Mouse (Mus musculus) liver, embryonic 13.5 days (tissue): ENCODE results near the gene Adipor2. TPM values are rescaled to one million over a fixed set of nuclear protein-coding genes. Genes with fewer than 3 reads are reported as not detected.

Experiments
- ATAC-seq: fragments of 200-750 bp; cut with Nextera tagmentation; 2 replicates; pipeline ENCODE4 v1.8.0; 2017; ENCODE audit warnings: low read depth, mild to moderate bottlenecking, moderate number of reproducible peaks, moderate library complexity
- DNase-seq: peaks from one replicate; pipeline ENCODE4 v3.0.0; 2022
- H3K27ac ChIP-seq: fragments of 300-500 bp; sonication (generic); 2 replicates; pipeline ENCODE4 v1.5.1; 2015; ENCODE audit warnings: moderate library complexity, mild to moderate bottlenecking, inconsistent platforms
- H3K27me3 ChIP-seq: fragments of 300-500 bp; sonication (generic); 2 replicates; pipeline ENCODE4 v1.6.1; 2015; ENCODE audit warnings: mild to moderate bottlenecking, inconsistent platforms
- H3K36me3 ChIP-seq: fragments of 300-500 bp; sonication (generic); 2 replicates; pipeline ENCODE4 v1.6.1; 2015; ENCODE audit warnings: mild to moderate bottlenecking, inconsistent platforms
- H3K4me1 ChIP-seq: fragments of 300-500 bp; sonication (generic); replicated peaks from 2 replicates; pipeline ENCODE4 v1.6.1; 2015; ENCODE audit warnings: inconsistent platforms
- H3K4me2 ChIP-seq: fragments of 300-500 bp; sonication (generic); 2 replicates; pipeline ENCODE4 v1.6.1; 2015; ENCODE audit warnings: inconsistent platforms, mild to moderate bottlenecking, moderate library complexity
- H3K4me3 ChIP-seq: fragments of 300-500 bp; sonication (generic); replicated peaks from 2 replicates; pipeline ENCODE4 v1.5.1; 2015; ENCODE audit warnings: mild to moderate bottlenecking, inconsistent platforms
- H3K9ac ChIP-seq: fragments of 300-500 bp; sonication (generic); 2 replicates; pipeline ENCODE4 v1.6.1; 2015; ENCODE audit warnings: mild to moderate bottlenecking, inconsistent platforms
- H3K9me3 ChIP-seq: fragments of 300-500 bp; sonication (generic); replicated peaks from 2 replicates; pipeline ENCODE4 v1.6.1; 2016; ENCODE audit warnings: inconsistent platforms
- WGBS: fragments of 180-500 bp; shearing (Covaris S2); methylation state at CpG from one replicate; pipeline ENCODE4 v1.1.7; 2015; ENCODE audit not compliant: insufficient replicate concordance; 5-methylcytosine and 5-hydroxymethylcytosine counted together
- polyA plus RNA-seq: library from polyadenylated mRNA; unstranded; fragments of >200 nt; fragmentation: Nextera tagmentation; extraction: Ambion mirVana; gene quantifications from 2 replicates; pipeline ENCODE4 v1.2.1, GENCODE M21; 2015

Adipor2 gene
- polyA plus RNA-seq, 1 experiment from 2014 or later, result 33.3 TPM

GRCm38 (mm10) chr6:119387801-119388649, 29.5 kb downstream of the Adipor2 start:
- ATAC-seq, result peak; percentile 80
- peak; percentile 35 for DNase-seq
- whole genome bisulfite sequencing, result under 1% methylated on average over 32 of the region's 76 CpGs
- Histone ChIP-seq H3K4me3 (peak overlapping the region; percentile 94), H3K9me3 (no peaks in the 10 kb centered on the region), H3K4me1 (peaks cover 43% of the 10 kb centered on the region), H3K27me3 (no peaks in the 10 kb centered on the region), H3K4me2 (peak overlapping the region; percentile 79), H3K36me3 (peaks cover 18% of the 10 kb centered on the region), H3K9ac (peak overlapping the region; percentile 96), H3K27ac (peak overlapping the region; percentile 87)

- Histone ChIP-seq H3K36me3 (peaks cover 18% of the 10 kb centered on the region), H3K9me3 (no peaks in the 10 kb centered on the region), H3K4me2 (peak overlapping the region; percentile 79), H3K9ac (peak overlapping the region; percentile 96), H3K4me1 (peaks cover 53% of the 10 kb centered on the region), H3K27ac (peak overlapping the region; percentile 37), H3K4me3 (peak overlapping the region; percentile 94), H3K27me3 (no peaks in the 10 kb centered on the region)
- ATAC-seq (no peak), DNase-seq (no peak)
- WGBS, result 55% methylated on average over 1 of the region's 1 CpGs
These were observed 30.7 kb downstream of the Adipor2 start for GRCm38 (mm10) chr6:119386821-119387220.

- H3K9me3 ChIP-seq, result no peaks in the 10 kb centered on the region
- H3K4me1 ChIP-seq, result peaks cover 57% of the 10 kb centered on the region
- no peak for ATAC-seq
- no peaks in the 10 kb centered on the region for H3K27me3 ChIP-seq
- H3K9ac ChIP-seq, result 0 out of 2 replicates have a peak overlapping the region, but pooled peaks have one; percentile 96
- WGBS, result 79% methylated on average over 4 of the region's 4 CpGs
- H3K36me3 ChIP-seq, result peaks cover 18% of the 10 kb centered on the region
- H3K27ac ChIP-seq, result no peak overlapping the region
- H3K4me3 ChIP-seq, result peak overlapping the region; percentile 94
- H3K4me2 ChIP-seq, result peak overlapping the region; percentile 79
- no peak for DNase-seq
These were observed 31.1 kb downstream of the Adipor2 start for GRCm38 (mm10) chr6:119386421-119386820.

GRCm38 (mm10) chr6:119385668-119386067, 31.8 kb downstream of the Adipor2 start:
- Histone ChIP-seq H3K9ac (no peak overlapping the region), H3K9me3 (no peaks in the 10 kb centered on the region), H3K36me3 (peaks cover 18% of the 10 kb centered on the region), H3K27ac (no peak overlapping the region), H3K27me3 (no peaks in the 10 kb centered on the region), H3K4me2 (peak overlapping the region; percentile 23), H3K4me1 (peaks cover 61% of the 10 kb centered on the region), H3K4me3 (no peak overlapping the region)
- ATAC-seq (no peak), DNase-seq (no peak)
- WGBS, result 82% methylated on average over 1 of the region's 1 CpGs

- H3K27me3 ChIP-seq, result no peaks in the 10 kb centered on the region
- H3K4me1 ChIP-seq, result peaks cover 88% of the 10 kb centered on the region
- 50% methylated on average over 1 of the region's 1 CpGs for WGBS
- ATAC-seq, result no peak
- DNase-seq, result no peak
- H3K4me3 ChIP-seq, result no peak overlapping the region
- H3K36me3 ChIP-seq, result peaks cover 10% of the 10 kb centered on the region
- no peak overlapping the region for H3K27ac ChIP-seq
- H3K9ac ChIP-seq, result no peak overlapping the region
- no peaks in the 10 kb centered on the region for H3K9me3 ChIP-seq
- H3K4me2 ChIP-seq, result no peak overlapping the region
These were observed 38.9 kb downstream of the Adipor2 start for GRCm38 (mm10) chr6:119378631-119379030.

GRCm38 (mm10) chr6:119377613-119378012, 39.9 kb downstream of the Adipor2 start:
- Histone ChIP-seq H3K4me2 (peak overlapping the region; percentile 35), H3K9me3 (no peaks in the 10 kb centered on the region), H3K27ac (peak overlapping the region; percentile 47), H3K9ac (no peak overlapping the region), H3K36me3 (peaks cover 4% of the 10 kb centered on the region; the same call in 1 of the 2 replicates), H3K27me3 (no peaks in the 10 kb centered on the region), H3K4me1 (peaks cover 91% of the 10 kb centered on the region), H3K4me3 (no peak overlapping the region)
- WGBS, result 5% methylated on average over 2 of the region's 2 CpGs
- DNase-seq (no peak), ATAC-seq (peak; percentile 68)

GRCm38 (mm10) chr6:119375035-119375434, 42.5 kb downstream of the Adipor2 start:
- ATAC-seq, result no peak
- Histone ChIP-seq H3K36me3 (peaks cover 6% of the 10 kb centered on the region; the same call in 1 of the 2 replicates), H3K27me3 (no peaks in the 10 kb centered on the region), H3K4me2 (no peak overlapping the region), H3K4me3 (no peak overlapping the region), H3K4me1 (peaks cover 79% of the 10 kb centered on the region), H3K27ac (no peak overlapping the region), H3K9ac (no peak overlapping the region), H3K9me3 (no peaks in the 10 kb centered on the region)
- 45% methylated on average over 5 of the region's 5 CpGs for WGBS
- no peak for DNase-seq

GRCm38 (mm10) chr6:119373000-119373705, 44.4 kb downstream of the Adipor2 start:
- peaks cover 60% of the 10 kb centered on the region for H3K4me1 ChIP-seq
- H3K27me3 ChIP-seq, result no peaks in the 10 kb centered on the region
- no peak overlapping the region for H3K9ac ChIP-seq
- H3K4me2 ChIP-seq, result no peak overlapping the region
- ATAC-seq (no peak), DNase-seq (no peak)
- peaks cover 18% of the 10 kb centered on the region for H3K36me3 ChIP-seq
- no peaks in the 10 kb centered on the region for H3K9me3 ChIP-seq
- no peak overlapping the region for H3K4me3 ChIP-seq
- H3K27ac ChIP-seq, result peak overlapping the region; percentile 24

- Histone ChIP-seq H3K9me3 (no peaks in the 10 kb centered on the region), H3K4me2 (no peak overlapping the region), H3K9ac (no peak overlapping the region), H3K36me3 (peaks cover 25% of the 10 kb centered on the region), H3K27ac (no peak overlapping the region), H3K27me3 (no peaks in the 10 kb centered on the region), H3K4me1 (peaks cover 51% of the 10 kb centered on the region), H3K4me3 (no peak overlapping the region)
- no peak for DNase-seq
- no peak for ATAC-seq
- WGBS, result 19% methylated on average over 5 of the region's 5 CpGs
These were observed 45.3 kb downstream of the Adipor2 start for GRCm38 (mm10) chr6:119372237-119372636.

GRCm38 (mm10) chr6:119371624-119372023, 45.9 kb downstream of the Adipor2 start:
- Histone ChIP-seq H3K4me2 (no peak overlapping the region), H3K36me3 (peaks cover 29% of the 10 kb centered on the region), H3K9ac (no peak overlapping the region), H3K4me3 (no peak overlapping the region), H3K4me1 (peaks cover 46% of the 10 kb centered on the region), H3K27me3 (no peaks in the 10 kb centered on the region), H3K27ac (no peak overlapping the region), H3K9me3 (no peaks in the 10 kb centered on the region)
- no peak for ATAC-seq
- no peak for DNase-seq

GRCm38 (mm10) chr6:119367382-119367781, 50.1 kb downstream of the Adipor2 start:
- Histone ChIP-seq H3K9me3 (no peaks in the 10 kb centered on the region), H3K27me3 (no peaks in the 10 kb centered on the region), H3K27ac (no peak overlapping the region), H3K4me3 (no peak overlapping the region), H3K4me2 (no peak overlapping the region), H3K4me1 (peaks cover 22% of the 10 kb centered on the region), H3K36me3 (peaks cover 65% of the 10 kb centered on the region), H3K9ac (no peak overlapping the region)
- ATAC-seq, result no peak
- WGBS, result 55% methylated on average over 2 of the region's 2 CpGs
- DNase-seq, result no peak
